Mouse (Mus musculus): Measurements from ENCODE around the gene Ppp1r14a.

Ppp1r14a gene

GRCm38 (mm10) chr7:29288942-29289638 lies at the start of gene Ppp1r14a:
TSS of gene Ppp1r14a (plus strand) at chr7:29289308.
- DNase-seq (ENCODE audit: low spot score): no peak

GRCm38 (mm10) chr7:29244732-29245416 lies 44.2 kb upstream of the Ppp1r14a start:
- no peak for DNase-seq (ENCODE audit: low spot score)

- no peak for DNase-seq (ENCODE audit: low spot score)
Observed at GRCm38 (mm10) chr7:29246015-29246414, 43.1 kb upstream of the Ppp1r14a start.

- no peak for DNase-seq (ENCODE audit: low spot score)
Observed at GRCm38 (mm10) chr7:29246619-29247313, 42.3 kb upstream of the Ppp1r14a start.

- peak; percentile 22 for DNase-seq (ENCODE audit: low spot score)
Observed at GRCm38 (mm10) chr7:29247314-29247700, 41.8 kb upstream of the Ppp1r14a start.

- DNase-seq (ENCODE audit: low spot score): no peak
Observed at GRCm38 (mm10) chr7:29247706-29248105, 41.4 kb upstream of the Ppp1r14a start.

- DNase-seq (ENCODE audit: low spot score): no peak
Observed at GRCm38 (mm10) chr7:29248261-29248841, 40.8 kb upstream of the Ppp1r14a start, which contains the start of gene 2200002D01Rik. TSS of gene 2200002D01Rik (minus strand) at chr7:29248466.

GRCm38 (mm10) chr7:29251166-29251565 lies 37.9 kb upstream of the Ppp1r14a start:
- no peak for DNase-seq (ENCODE audit: low spot score)

GRCm38 (mm10) chr7:29253842-29254241 lies 35.3 kb upstream of the Ppp1r14a start:
- no peak for DNase-seq (ENCODE audit: low spot score)

GRCm38 (mm10) chr7:29255875-29256274 lies 33.2 kb upstream of the Ppp1r14a start:
- DNase-seq (ENCODE audit: low spot score): no peak

- DNase-seq (ENCODE audit: low spot score): peak; percentile 58
Observed at GRCm38 (mm10) chr7:29257368-29257767, 31.7 kb upstream of the Ppp1r14a start.

GRCm38 (mm10) chr7:29259781-29260730 lies 29.1 kb upstream of the Ppp1r14a start:
- no peak for DNase-seq (ENCODE audit: low spot score)

GRCm38 (mm10) chr7:29262151-29262550 lies 27.0 kb upstream of the Ppp1r14a start:
- DNase-seq (ENCODE audit: low spot score): no peak

- no peak for DNase-seq (ENCODE audit: low spot score)
Observed at GRCm38 (mm10) chr7:29263831-29264230, 25.3 kb upstream of the Ppp1r14a start.

- no peak for DNase-seq (ENCODE audit: low spot score)
Observed at GRCm38 (mm10) chr7:29265636-29266035, 23.5 kb upstream of the Ppp1r14a start.

GRCm38 (mm10) chr7:29266931-29267330 lies 22.2 kb upstream of the Ppp1r14a start:
- no peak for DNase-seq (ENCODE audit: low spot score)

- no peak for DNase-seq (ENCODE audit: low spot score)
Observed at GRCm38 (mm10) chr7:29270445-29270844, 18.7 kb upstream of the Ppp1r14a start.

GRCm38 (mm10) chr7:29271687-29272465 lies 17.2 kb upstream of the Ppp1r14a start:
- DNase-seq (ENCODE audit: low spot score): peak; percentile 46

- no peak for DNase-seq (ENCODE audit: low spot score)
Observed at GRCm38 (mm10) chr7:29276715-29277114, 12.4 kb upstream of the Ppp1r14a start.

- DNase-seq (ENCODE audit: low spot score): no peak
Observed at GRCm38 (mm10) chr7:29277510-29277909, 11.6 kb upstream of the Ppp1r14a start.

- DNase-seq (ENCODE audit: low spot score): no peak
Observed at GRCm38 (mm10) chr7:29279261-29279660, 9.8 kb upstream of the Ppp1r14a start.

Data from adipocyte (in vitro differentiated cells).